Mouse (Mus musculus) kidney, adult 18-20 months (tissue): ENCODE results near the gene Gzme.
"Not testable (repeated sequence)": the region's sequence is repeated elsewhere in the genome, so short reads cannot be mapped to it uniquely, and the experiment has no call there.

Source experiments
- DNase-seq: peaks from one replicate; pipeline ENCODE4 v3.0.0; 2021

Gene Gzme

DNA sequence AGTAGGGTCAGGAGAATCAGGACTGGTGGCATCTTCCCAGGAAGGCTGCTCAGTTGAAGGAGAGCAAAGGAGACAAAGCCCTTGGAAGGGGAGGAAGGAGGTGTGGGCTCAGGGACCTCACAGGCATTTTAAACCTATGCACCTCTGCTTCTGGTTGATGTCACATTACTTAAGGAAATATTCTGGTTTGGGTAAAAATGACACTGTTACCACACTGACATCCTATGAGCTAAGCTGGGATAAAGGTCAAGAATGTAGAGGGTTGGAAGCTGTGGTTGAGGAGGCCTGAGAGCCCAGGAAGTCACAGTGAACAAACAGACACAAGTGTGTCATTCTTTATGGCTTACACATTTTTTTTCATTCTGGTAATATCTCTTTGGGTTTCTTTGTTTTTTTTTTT, at the start of gene Gzme:
Gene Gzme, minus strand, starts transcription at position 101 of the 400 bp plus-strand sequence.
- no peak for DNase-seq

DNA sequence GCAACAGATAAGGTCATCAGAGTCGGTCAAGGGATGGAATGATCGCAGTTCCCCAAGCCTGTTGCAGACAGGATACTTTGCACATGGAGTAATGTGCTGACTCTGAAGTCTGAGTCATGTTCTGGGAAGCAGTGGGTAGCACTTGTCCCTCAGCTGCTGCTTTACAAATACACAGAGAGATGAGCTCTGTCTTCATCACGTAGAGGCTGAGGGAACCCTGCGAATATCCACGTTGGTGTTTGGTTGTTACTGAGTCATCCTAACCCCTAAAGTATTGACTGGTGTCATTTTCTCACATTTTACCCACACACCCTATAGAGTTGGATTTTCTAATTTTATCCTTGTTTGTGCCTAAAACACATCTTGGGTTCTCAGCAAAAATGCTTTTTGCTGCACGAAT, 47.6 kb upstream of the Gzme start:
- DNase-seq = no peak

DNA sequence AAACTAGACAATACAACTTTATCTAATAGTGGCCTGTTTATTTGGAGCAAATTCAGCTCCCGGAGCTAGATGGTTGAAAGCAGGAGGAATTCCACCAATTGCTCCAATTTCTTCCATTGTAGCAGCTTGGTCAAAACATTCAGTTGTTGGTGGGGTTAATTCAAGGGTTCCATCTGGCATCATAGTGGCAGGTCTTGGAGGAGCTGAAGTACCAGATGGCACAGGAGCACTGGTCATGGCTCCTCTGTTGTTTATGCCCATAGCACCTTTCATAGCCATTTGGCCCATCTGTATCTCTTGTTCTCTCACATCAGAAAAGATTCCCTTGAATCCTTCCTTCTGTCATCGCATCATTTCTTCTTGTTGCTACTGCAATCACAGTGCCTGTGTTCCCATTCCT, 41.7 kb upstream of the Gzme start:
- DNase-seq = no peak

GRCm38 (mm10) chr14:56159479-56159878, 39.1 kb upstream of the Gzme start, which contains the start of gene Gzmg:
Gene Gzmg, minus strand, starts transcription at chr14:56159579.
- not testable (repeated sequence) for DNase-seq

GRCm38 (mm10) chr14:56155340-56155739, 34.9 kb upstream of the Gzme start:
- DNase-seq = no peak

DNA sequence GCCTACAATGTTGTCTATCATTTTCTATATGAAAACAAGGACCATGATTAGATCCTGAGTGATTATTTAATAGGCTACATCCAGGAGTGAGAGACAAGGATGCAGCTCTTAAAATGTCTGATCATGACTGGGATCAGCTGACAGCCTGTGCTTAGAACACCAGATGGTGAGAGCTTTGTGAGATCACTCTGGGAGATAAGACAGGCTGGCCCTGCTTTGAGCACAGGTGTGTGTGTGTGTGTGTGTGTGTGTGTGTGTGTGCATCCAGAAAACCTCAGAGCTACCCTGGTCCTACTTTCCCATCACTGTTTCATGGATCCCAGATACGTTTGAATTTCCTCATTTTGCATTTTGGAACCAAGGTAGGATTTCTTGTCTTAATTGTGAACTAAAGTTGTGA, 13.2 kb upstream of the Gzme start:
- DNase-seq = not testable (repeated sequence)

GRCm38 (mm10) chr14:56132508-56132907, 12.1 kb upstream of the Gzme start, which contains the start of gene Gzmd:
Gene Gzmd, minus strand, starts transcription at chr14:56132608.
- not testable (repeated sequence) for DNase-seq

- DNase-seq = no peak
Observed at GRCm38 (mm10) chr14:56128341-56128740, 7.9 kb upstream of the Gzme start.

- DNase-seq = no peak
Observed at GRCm38 (mm10) chr14:56123516-56123915, 3.1 kb upstream of the Gzme start.

DNA sequence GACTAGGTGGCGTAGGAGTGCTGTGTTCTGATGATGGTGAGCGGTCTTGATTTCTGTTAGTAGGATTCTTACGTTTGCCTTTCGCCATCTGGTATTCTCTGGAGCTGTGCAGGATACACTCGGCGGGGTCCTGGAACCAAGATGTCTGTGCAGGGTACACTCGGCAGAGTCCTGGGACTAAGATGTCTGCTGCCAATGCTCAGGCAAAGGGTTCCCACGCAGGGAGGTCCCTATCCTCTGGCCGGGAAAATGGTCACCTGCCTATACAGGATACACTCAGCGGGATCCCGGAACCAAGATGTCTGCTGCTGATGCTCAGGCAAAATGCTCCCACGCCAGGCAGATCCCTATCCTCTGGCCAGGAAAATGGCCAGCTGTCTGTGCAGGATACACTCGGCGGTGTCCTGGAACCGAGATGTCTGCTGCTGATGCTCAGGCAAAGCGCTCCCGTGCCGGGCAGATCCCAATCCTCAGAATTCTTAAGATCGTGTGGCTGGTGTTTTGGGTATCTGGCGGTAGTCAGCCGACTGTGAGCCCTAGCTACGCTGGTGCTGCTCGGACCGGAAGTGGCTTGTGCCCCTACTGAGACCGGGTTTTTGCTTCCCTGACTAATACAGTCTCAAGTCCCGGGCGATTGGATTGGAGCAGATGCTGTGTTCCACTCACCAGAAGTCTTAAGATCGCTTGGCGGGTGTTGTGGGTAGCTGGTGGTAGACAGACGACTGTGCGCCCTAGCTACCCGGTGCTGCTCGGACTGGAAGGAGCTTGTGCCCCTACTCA, 4.7 kb downstream of the Gzme start:
- DNase-seq = not testable (repeated sequence)

GRCm38 (mm10) chr14:56105447-56106180, 14.8 kb downstream of the Gzme start:
- DNase-seq = no peak

- DNase-seq = no peak
Observed at GRCm38 (mm10) chr14:56105016-56105415, 15.4 kb downstream of the Gzme start.

GRCm38 (mm10) chr14:56103452-56103851, 17.0 kb downstream of the Gzme start:
- no peak for DNase-seq

- DNase-seq = no peak
Observed at GRCm38 (mm10) chr14:56102386-56102785, 18.0 kb downstream of the Gzme start, which contains the start of gene Ctsg. Gene Ctsg, minus strand, starts transcription at chr14:56102574.

DNA sequence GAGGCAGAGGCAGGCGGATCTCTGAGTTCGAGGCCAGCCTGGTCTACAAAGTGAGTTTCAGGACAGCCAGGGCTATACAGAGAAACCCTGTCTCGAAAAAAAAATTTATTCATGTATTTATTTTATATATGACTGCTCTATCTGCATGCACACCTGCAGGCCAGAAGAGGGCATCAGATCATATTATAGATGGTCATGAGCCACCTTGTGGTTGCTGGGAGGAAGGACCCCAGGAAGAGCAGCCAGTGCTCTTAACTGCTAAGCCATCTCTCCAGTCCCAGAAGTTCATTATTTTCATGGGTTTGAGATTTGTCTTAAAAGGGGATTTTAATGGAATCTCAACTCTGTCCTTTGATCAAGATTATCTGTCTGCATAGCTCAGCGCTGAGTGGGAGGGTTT, 21.5 kb downstream of the Gzme start:
- no peak for DNase-seq

- DNase-seq = no peak
Observed at GRCm38 (mm10) chr14:56097597-56097996, 22.8 kb downstream of the Gzme start.

DNA sequence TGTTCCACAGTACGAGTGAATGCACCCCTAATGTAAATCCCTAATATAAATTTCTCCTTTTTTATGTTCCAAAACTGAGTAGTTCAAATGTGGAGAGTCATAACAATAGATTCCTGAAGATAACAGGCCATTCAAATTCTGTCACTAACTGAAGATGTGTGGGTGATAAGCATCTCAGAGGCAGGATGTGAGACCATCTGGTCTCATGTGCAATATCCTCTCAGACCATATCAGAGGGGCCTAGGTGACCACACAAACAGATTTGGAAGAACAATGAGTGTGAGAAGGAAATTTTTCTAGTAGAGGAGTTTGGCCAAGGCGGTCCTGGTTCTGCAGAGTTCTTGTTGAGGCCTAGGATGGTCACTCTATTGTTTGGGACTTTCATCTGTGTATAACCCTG, 27.1 kb downstream of the Gzme start:
- DNase-seq = no peak

GRCm38 (mm10) chr14:56086711-56087110, 33.7 kb downstream of the Gzme start:
- DNase-seq = no peak

- no peak for DNase-seq
Observed at GRCm38 (mm10) chr14:56085167-56085566, 35.3 kb downstream of the Gzme start, which contains the start of gene Mcpt8. Gene Mcpt8, minus strand, starts transcription at chr14:56085273.

- DNase-seq = no peak
Observed at GRCm38 (mm10) chr14:56082016-56082415, 38.4 kb downstream of the Gzme start.
